Mouse (Mus musculus): Measurements from ENCODE around the gene Astn1. TPM values are rescaled to one million over a fixed set of nuclear protein-coding genes. Genes with fewer than 3 reads are reported as not detected.

Gene Astn1
- total and polyA plus RNA-seq, 3 experiments: not detected

DNA sequence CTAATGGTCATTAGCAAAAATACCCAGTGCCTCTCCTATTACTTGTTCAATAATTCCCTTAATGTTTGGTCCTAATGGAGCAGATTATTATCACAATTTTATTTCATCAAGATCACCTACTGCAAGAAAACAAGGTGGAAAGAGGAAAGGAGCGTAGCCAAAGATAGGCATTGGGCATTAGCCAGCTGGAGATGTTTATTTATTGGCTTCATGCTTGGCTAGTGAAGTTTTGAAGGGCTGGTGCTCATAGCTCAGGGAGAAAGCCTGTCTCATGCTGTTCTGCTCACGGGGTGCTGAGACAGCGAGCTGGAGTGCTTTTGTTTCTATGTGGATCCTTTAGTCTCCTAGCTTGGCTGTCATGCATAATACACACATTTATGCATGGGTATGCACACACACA, 131.2 kb downstream of the Astn1 start:
- Histone ChIP-seq H3K9ac (ENCODE audit: control insufficient read depth, low read depth, low read length, poor library complexity, severe bottlenecking) (no peak overlapping the region), H3K36me3 (ENCODE audit: control insufficient read depth in 1 of 2, insufficient read depth in 2 of 2, low read length in 2 of 2) (no peaks in the 10 kb centered on the region), H3K4me3 (ENCODE audit: control insufficient read depth in 1 of 2, insufficient read depth in 1 of 2, low read depth in 2 of 2, low read length in 2 of 2) (no peak overlapping the region), H3K79me2 (ENCODE audit: control insufficient read depth, insufficient read depth, low read length, poor library complexity) (no peaks in the 10 kb centered on the region), H3K27ac (ENCODE audit: control insufficient read depth, low read depth, low read length) (no peak overlapping the region), H3K9me3 (replicated peaks; ENCODE audit: insufficient read depth, low read length) (no peaks in the 10 kb centered on the region), H3K27me3 (ENCODE audit: control insufficient read depth in 1 of 2, insufficient read depth in 2 of 2, low read length in 2 of 2) (no peaks in the 10 kb centered on the region), H3K4me1 (ENCODE audit: control insufficient read depth in 1 of 2, insufficient read depth in 2 of 2, low read length in 2 of 2) (no peaks in the 10 kb centered on the region)
- TF ChIP-seq SMC3 (IDR thresholded peaks at IDR 0.05; ENCODE audit: low read depth, low read length): no peak
- no peak for TF ChIP-seq CTCF (IDR thresholded peaks at IDR 0.05 in 2 of 3, conservative IDR thresholded peaks at IDR 0.05 in 1 of 3; ENCODE audit: control insufficient read depth in 1 of 3, insufficient read depth in 1 of 3, low read depth in 2 of 3, low read length in 3 of 3, poor library complexity in 1 of 3, severe bottlenecking in 1 of 3)
- no peak for TF ChIP-seq MYC (IDR thresholded peaks at IDR 0.05; ENCODE audit: low read depth, low read length)
- no peak for TF ChIP-seq POLR2AphosphoS5 (IDR thresholded peaks at IDR 0.05; ENCODE audit: borderline replicate concordance, low read depth, low read length)
- no peak for TF ChIP-seq MAZ (IDR thresholded peaks at IDR 0.05; ENCODE audit: low read depth, low read length)
- no peak for TF ChIP-seq TAL1 (IDR thresholded peaks at IDR 0.05; ENCODE audit: low read length)
- no peak for TF ChIP-seq NELFE (IDR thresholded peaks at IDR 0.05; ENCODE audit: low read depth, low read length)
- TF ChIP-seq GATA1 (IDR thresholded peaks at IDR 0.05; ENCODE audit: low read depth, low read length): no peak
- no peak for TF ChIP-seq ZKSCAN1 (IDR thresholded peaks at IDR 0.05; ENCODE audit: low read depth, low read length)
- TF ChIP-seq TBP (IDR thresholded peaks at IDR 0.05; ENCODE audit: low read depth, low read length): no peak
- no peak for TF ChIP-seq MYB (IDR thresholded peaks at IDR 0.05; ENCODE audit: low read depth, low read length)
- no peak for TF ChIP-seq ZMIZ1 (IDR thresholded peaks at IDR 0.05; ENCODE audit: low read depth, low read length)
- no peak for TF ChIP-seq E2F4 (IDR thresholded peaks at IDR 0.05; ENCODE audit: borderline replicate concordance, low read depth, low read length)
- no peak for TF ChIP-seq KAT2A (conservative IDR thresholded peaks at IDR 0.05; ENCODE audit: low read depth, low read length)
- no peak for DNase-seq (ENCODE audit: low read depth, low spot score)

DNA sequence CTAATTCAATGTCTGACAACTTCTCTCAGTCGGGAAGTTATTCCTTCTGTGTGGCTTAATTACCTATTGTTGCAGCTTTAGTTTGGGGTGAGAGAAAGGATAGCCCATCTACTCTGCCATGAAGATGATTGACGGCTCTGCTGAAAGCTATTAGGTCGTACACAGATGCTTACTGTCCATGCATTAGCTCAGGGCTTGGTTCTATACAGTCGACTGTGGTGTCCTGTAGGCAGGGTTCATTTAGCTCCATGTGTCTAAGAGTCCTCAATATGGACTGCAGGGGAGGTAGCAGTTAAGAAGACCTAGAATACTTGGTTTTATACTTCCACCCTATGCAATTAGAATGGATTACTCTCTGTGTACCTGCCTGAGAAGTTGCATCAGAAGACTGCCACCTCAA, 138.1 kb downstream of the Astn1 start:
- Histone ChIP-seq H3K9me3 (replicated peaks; ENCODE audit: insufficient read depth, low read length) (no peaks in the 10 kb centered on the region), H3K27me3 (ENCODE audit: control insufficient read depth in 1 of 2, insufficient read depth in 2 of 2, low read length in 2 of 2) (no peaks in the 10 kb centered on the region), H3K4me3 (ENCODE audit: control insufficient read depth in 1 of 2, insufficient read depth in 1 of 2, low read depth in 2 of 2, low read length in 2 of 2) (no peak overlapping the region), H3K36me3 (ENCODE audit: control insufficient read depth in 1 of 2, insufficient read depth in 2 of 2, low read length in 2 of 2) (no peaks in the 10 kb centered on the region), H3K79me2 (ENCODE audit: control insufficient read depth, insufficient read depth, low read length, poor library complexity) (no peaks in the 10 kb centered on the region), H3K9ac (ENCODE audit: control insufficient read depth, low read depth, low read length, poor library complexity, severe bottlenecking) (no peak overlapping the region), H3K27ac (ENCODE audit: control insufficient read depth, low read depth, low read length) (no peak overlapping the region), H3K4me1 (ENCODE audit: control insufficient read depth in 1 of 2, insufficient read depth in 2 of 2, low read length in 2 of 2) (no peaks in the 10 kb centered on the region)
- DNase-seq (ENCODE audit: low read depth, low spot score): no peak
- TF ChIP-seq TAL1 (IDR thresholded peaks at IDR 0.05; ENCODE audit: low read length) (no peak), POLR2AphosphoS2 (IDR thresholded peaks at IDR 0.05; ENCODE audit: low read length) (no peak), MAX (IDR thresholded peaks at IDR 0.05; ENCODE audit: low read length) (no peak), ELF1 (IDR thresholded peaks at IDR 0.05; ENCODE audit: low read depth, low read length) (no peak)

DNA sequence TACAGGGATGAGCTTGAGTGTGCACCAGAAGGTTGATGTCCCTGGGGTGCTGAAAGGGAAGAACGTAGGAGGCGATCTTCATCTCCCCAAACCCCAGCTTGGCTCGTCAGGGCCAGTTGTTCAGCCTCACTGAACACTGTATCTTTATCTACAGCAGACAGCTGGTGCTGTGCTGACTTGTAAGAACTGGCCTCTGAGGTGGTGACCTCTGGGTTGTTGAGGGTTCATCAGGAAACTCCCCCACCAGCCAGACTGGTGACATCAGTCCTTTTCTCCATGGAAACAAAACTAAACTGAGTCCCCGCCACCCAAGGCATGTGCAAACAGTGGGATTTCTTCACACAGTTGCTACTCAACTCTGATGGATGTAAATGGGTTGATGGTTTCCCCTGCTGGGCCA, 138.9 kb downstream of the Astn1 start:
- Histone ChIP-seq H3K27ac (ENCODE audit: control insufficient read depth, low read depth, low read length) (no peak overlapping the region), H3K4me3 (ENCODE audit: control insufficient read depth in 1 of 2, insufficient read depth in 1 of 2, low read depth in 2 of 2, low read length in 2 of 2) (no peak overlapping the region), H3K9me3 (replicated peaks; ENCODE audit: insufficient read depth, low read length) (no peaks in the 10 kb centered on the region), H3K27me3 (ENCODE audit: control insufficient read depth in 1 of 2, insufficient read depth in 2 of 2, low read length in 2 of 2) (no peaks in the 10 kb centered on the region), H3K4me1 (ENCODE audit: control insufficient read depth in 1 of 2, insufficient read depth in 2 of 2, low read length in 2 of 2) (no peaks in the 10 kb centered on the region), H3K9ac (ENCODE audit: control insufficient read depth, low read depth, low read length, poor library complexity, severe bottlenecking) (no peak overlapping the region), H3K36me3 (ENCODE audit: control insufficient read depth in 1 of 2, insufficient read depth in 2 of 2, low read length in 2 of 2) (no peaks in the 10 kb centered on the region), H3K79me2 (ENCODE audit: control insufficient read depth, insufficient read depth, low read length, poor library complexity) (no peaks in the 10 kb centered on the region)
- no peak for DNase-seq (ENCODE audit: low read depth, low spot score)
- TF ChIP-seq USF1 (IDR thresholded peaks at IDR 0.05; ENCODE audit: low read depth, low read length): no peak
- TF ChIP-seq TCF12 (IDR thresholded peaks at IDR 0.05; ENCODE audit: low read depth, low read length): no peak
- no peak for TF ChIP-seq CHD2 (IDR thresholded peaks at IDR 0.05; ENCODE audit: low read length)
- TF ChIP-seq RAD21 (IDR thresholded peaks at IDR 0.05; ENCODE audit: low read depth, low read length): no peak
- no peak for TF ChIP-seq CHD1 (IDR thresholded peaks at IDR 0.05; ENCODE audit: low read depth, low read length)
- TF ChIP-seq NELFE (IDR thresholded peaks at IDR 0.05; ENCODE audit: low read depth, low read length): no peak
- TF ChIP-seq UBTF (IDR thresholded peaks at IDR 0.05; ENCODE audit: borderline replicate concordance, insufficient read depth, low read depth, low read length): no peak
- TF ChIP-seq ELF1 (IDR thresholded peaks at IDR 0.05; ENCODE audit: low read depth, low read length): no peak
- no peak for TF ChIP-seq MAX (IDR thresholded peaks at IDR 0.05; ENCODE audit: low read length)
- TF ChIP-seq POLR2AphosphoS2 (IDR thresholded peaks at IDR 0.05; ENCODE audit: low read length): no peak
- no peak for TF ChIP-seq MYB (IDR thresholded peaks at IDR 0.05; ENCODE audit: low read depth, low read length)
- TF ChIP-seq MXI1 (IDR thresholded peaks at IDR 0.05; ENCODE audit: low read depth, low read length): no peak
- TF ChIP-seq EP300 (IDR thresholded peaks at IDR 0.05; ENCODE audit: low read depth in 1 of 2, low read length in 2 of 2): no peak
- no peak for TF ChIP-seq POLR2A (IDR thresholded peaks at IDR 0.05; ENCODE audit: control insufficient read depth in 1 of 2, insufficient read depth in 1 of 2, low read depth in 1 of 2, low read length in 2 of 2, poor library complexity in 1 of 2)
- no peak for TF ChIP-seq MAFK (IDR thresholded peaks at IDR 0.05; ENCODE audit: borderline replicate concordance, low read depth, low read length)
- TF ChIP-seq CTCF (IDR thresholded peaks at IDR 0.05 in 2 of 3, conservative IDR thresholded peaks at IDR 0.05 in 1 of 3; ENCODE audit: control insufficient read depth in 1 of 3, insufficient read depth in 1 of 3, low read depth in 2 of 3, low read length in 3 of 3, poor library complexity in 1 of 3, severe bottlenecking in 1 of 3): no peak
- no peak for TF ChIP-seq ZKSCAN1 (IDR thresholded peaks at IDR 0.05; ENCODE audit: low read depth, low read length)

Data from MEL (cell line).